Mouse (Mus musculus) thymus, postnatal 36 days (tissue): Measurements from ENCODE around the gene Myo1f.
"Not testable (repeated sequence)": the region's sequence is repeated elsewhere in the genome, so short reads cannot be mapped to it uniquely, and the experiment has no call there.

Experiments
- DNase-seq, 2 experiments: peaks; one replicate each; pipeline ENCODE4 v3.0.0; 2022; ENCODE audit warnings: mixed read lengths in 2 of 2

Myo1f gene

GRCm38 (mm10) chr17:33586011-33586410 lies 30.5 kb downstream of the Myo1f start:
- DNase-seq, result no peak

GRCm38 (mm10) chr17:33597271-33597670 lies 41.8 kb downstream of the Myo1f start:
- DNase-seq, result no peak

- no peak for DNase-seq
Observed at GRCm38 (mm10) chr17:33598506-33598905, 43.0 kb downstream of the Myo1f start.

DNA sequence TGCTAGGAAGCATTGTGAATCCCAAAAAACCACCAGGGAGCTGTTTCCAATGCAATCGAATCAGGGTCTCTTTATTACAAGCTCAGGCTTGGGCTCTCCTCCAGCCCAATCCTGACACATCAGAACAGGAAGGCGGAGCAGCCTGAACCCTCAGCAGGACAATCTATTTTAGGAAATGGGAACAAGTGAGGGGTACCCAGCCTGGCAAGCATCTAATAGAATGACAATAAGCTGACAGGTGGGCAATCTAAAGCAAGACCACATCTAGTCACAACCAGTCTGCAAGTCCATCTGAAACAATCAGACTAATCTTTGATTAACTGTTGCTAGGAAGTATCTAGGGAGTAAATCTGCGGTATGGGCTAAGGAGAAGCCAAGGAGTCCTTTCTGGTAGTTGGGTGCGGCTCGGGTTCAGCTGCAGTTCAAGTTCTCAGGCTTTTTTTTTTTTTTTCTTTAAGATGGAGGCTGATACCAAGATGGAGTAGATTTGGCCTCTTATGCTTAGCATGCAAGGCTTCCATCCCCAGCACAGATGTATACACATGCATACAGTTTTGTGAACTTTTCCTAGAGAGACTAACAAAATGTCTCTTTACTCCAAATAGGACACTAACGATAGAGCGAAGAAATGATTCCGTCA lies 44.4 kb downstream of the Myo1f start:
- DNase-seq, result no peak

DNA sequence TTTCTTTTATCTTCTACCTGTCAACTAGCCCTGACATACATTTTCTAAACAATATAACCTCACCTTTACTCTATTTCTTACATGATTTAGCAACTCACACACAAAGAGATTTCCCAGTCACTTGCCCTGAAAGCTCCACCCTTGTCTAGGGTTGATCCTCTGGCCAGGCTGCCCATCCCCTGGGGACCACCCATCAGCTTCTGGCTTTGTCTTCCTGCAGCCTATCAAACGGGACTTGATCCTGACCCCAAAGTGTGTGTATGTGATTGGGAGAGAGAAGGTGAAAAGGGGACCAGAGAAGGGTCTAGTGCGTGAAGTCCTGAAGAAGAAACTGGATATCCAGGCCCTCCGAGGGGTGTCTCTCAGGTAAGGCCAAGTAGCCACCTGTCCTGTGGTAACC lies 45.3 kb downstream of the Myo1f start:
- DNase-seq, result no peak

GRCm38 (mm10) chr17:33601947-33602346 lies 46.4 kb downstream of the Myo1f start:
- DNase-seq, result no peak

DNA sequence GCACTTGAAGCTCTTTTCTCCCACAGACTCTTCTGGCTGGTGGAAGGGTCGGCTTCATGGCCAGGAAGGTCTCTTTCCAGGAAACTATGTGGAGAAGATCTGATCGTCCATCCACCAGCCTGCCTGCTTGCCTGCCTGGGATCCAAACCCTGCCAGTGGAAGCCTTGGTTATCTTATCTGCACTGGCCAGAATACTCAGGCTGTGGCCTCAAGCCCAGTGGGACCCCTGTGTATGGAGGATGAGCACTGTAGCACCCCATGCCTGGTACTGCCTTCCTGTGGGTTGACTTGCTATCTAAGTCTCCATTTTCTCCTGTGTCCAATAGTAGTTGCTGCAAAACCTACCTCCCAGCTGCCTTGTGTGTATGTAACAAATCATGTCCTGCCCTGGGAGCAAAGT lies 51.8 kb downstream of the Myo1f start:
- DNase-seq, result no peak

GRCm38 (mm10) chr17:33610548-33610947 lies 55.0 kb downstream of the Myo1f start:
- no peak for DNase-seq

- not testable (repeated sequence) for DNase-seq
Observed at GRCm38 (mm10) chr17:33613726-33614125, 58.2 kb downstream of the Myo1f start.

- no peak for DNase-seq
Observed at GRCm38 (mm10) chr17:33627281-33627680, 71.8 kb downstream of the Myo1f start.

- peak; percentile 90 for DNase-seq
Observed at GRCm38 (mm10) chr17:33628621-33629486, 73.3 kb downstream of the Myo1f start, which contains the start of gene Zfp414. Gene Zfp414, plus strand, starts transcription at chr17:33629090.

- DNase-seq, result no peak
Observed at GRCm38 (mm10) chr17:33629487-33630125, 74.1 kb downstream of the Myo1f start.

DNA sequence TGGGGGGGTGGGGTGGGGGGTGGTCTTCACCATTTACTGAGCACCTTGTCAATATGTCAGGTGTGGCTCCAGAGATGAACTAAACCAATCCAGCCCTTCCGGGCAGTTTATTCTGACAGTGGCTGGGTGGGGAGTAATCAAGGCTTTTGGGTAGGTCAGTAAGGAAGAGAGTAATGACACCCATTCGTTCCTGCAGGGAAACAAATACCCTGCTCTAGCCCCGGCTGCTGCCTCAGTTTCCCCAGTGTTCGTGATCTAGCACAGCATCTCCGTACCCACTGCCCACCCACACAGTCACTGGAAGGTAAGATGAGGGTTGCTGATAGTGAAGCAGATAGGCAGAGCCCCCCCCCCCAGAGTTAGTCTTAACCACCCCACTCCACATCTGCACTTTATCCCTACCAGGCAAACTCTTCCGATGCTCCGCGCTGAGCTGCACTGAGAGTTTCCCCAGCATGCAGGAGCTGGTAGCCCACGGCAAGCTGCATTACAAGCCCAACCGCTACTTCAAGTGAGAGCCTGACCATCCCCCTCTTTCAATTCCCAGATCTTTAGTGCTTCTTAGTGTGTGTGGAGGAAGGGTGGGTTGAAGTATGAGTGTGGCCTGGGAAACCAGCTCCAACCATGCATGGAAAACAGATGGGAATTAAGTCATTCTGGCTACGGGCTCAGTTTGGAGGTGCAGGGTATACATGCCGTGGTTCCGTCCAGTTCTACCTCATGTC lies 74.8 kb downstream of the Myo1f start:
- DNase-seq, result no peak

DNA sequence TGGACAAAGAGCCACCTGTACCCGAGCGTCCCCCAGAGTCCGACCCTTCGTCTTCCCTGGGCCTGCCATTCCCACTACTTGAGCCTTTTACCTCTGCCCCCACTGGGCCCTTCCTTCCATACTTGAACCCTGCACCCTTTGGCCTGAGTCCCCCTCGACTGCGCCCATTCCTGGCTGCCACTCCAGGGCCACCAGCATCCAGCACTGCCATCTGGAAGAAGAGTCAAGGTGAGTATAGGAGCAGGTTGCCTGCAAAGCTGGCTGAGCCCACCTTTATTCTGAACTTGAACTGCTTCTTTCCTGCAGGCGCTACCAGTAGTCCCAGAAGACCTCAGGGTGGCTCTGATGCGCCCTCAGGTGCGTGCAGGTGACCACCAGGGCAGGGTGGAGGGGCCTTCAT lies 75.7 kb downstream of the Myo1f start:
- no peak for DNase-seq

DNA sequence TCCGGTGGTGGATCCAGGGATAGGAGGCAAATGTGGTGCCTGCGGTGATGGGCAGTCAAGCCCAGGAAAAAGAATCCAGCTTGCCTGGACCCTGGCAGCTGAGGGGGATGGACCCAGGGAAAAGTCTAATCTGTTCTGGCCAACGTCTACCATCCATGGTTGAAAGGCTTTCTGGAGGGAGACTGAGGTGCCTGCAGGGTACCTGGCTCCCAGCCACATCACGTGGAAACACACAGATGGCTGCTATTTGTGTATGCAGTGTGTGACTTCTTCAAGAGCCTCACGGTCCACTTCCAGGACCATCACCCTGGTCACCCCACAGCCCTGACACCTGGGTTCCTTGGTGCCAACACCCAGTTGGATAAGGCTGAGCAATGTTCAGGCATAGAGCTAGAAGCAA lies 76.3 kb downstream of the Myo1f start:
- DNase-seq, result no peak

- DNase-seq, result no peak
Observed at GRCm38 (mm10) chr17:33637038-33637437, 81.5 kb downstream of the Myo1f start.

DNA sequence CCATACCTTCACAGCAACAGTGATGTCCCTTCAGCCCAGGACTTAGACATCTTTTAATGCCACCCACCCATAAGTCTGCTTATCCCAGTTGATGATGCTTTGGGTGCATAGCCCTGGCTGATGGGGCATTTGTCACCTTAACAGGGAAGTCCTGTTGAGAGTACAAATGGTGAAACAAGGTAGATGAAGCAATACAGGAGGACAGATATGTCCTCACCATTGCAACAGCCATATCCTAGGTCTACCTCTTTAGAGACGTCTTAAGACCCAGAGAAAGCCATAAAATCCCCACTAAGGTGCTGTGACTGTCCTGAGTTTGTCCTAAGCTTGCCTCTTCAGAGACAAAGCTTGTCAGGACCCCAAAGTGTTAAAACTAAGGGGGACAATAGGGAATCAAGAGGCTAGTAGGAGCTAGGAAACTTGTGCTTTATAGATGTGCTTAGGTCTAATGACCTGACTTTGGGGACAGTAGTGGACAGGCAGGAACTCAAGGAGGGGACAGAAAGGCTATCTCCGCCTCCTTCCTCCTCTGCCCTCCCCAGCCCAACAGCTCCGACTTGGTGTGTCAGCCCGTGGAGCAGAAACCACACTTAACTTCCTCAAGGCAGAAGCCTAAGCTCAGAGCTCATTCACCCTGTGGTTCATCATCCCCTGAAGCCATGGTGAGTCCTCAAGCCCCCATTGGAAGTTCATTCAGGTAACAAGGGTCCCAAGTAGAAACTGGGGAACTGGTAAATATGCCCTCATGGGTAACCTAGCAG lies 82.2 kb downstream of the Myo1f start, which contains the start of gene Pram1:
Gene Pram1, plus strand, starts transcription at position 541 of the 761 bp plus-strand sequence.
- DNase-seq, result no peak

- DNase-seq, result no peak
Observed at GRCm38 (mm10) chr17:33639743-33640142, 84.2 kb downstream of the Myo1f start.

- DNase-seq, result no peak
Observed at GRCm38 (mm10) chr17:33644068-33644467, 88.6 kb downstream of the Myo1f start.

GRCm38 (mm10) chr17:33645073-33645472 lies 89.6 kb downstream of the Myo1f start:
- DNase-seq, result no peak

DNA sequence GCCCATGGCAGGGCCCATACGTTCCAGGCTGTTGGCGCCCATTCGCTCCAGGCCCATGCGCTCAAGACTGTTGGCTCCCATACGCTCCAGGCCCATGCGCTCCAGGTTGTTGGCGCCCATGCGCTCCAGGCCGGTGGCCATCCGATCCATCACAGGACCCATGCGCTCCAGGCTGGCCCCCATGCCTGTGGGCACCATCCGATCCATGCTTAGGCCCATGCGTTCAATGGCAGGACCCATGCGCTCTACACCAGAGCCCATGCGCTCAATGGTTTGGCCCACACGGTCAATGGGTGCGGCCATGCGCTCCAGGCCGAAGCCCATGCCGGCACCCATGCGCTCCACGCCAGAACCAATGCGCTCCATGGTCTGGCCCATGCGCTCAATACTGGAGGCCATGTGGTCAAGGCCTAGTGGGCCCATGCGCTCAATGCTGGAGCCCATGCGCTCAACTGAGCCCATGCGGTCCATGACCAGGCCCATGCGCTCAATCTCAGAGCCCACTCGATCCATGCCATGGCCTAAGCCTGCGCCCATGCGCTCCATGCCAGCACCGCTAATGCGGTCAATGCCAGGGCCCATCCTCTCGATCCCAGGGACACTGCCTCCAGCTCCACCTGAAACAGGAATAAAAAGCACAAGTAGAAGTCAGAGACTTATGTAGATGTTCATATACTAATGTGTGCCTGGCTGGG lies 94.4 kb downstream of the Myo1f start:
- DNase-seq, result no peak
